Mouse (Mus musculus) midbrain, embryonic 10.5 days (tissue): Measurements from ENCODE around the gene Pdf. TPM values are rescaled to one million over a fixed set of nuclear protein-coding genes. Genes with fewer than 3 reads are reported as not detected.
"Not testable (repeated sequence)": the region's sequence is repeated elsewhere in the genome, so short reads cannot be mapped to it uniquely, and the experiment has no call there.

ENCODE experiments used
- DNase-seq: peaks from one replicate; pipeline ENCODE4 v3.0.0-alpha.2; 2017; ENCODE audit warnings: low spot score
- H3K27ac ChIP-seq: fragments of 300-500 bp; sonication (generic); replicated peaks from 2 replicates; pipeline ENCODE4 v1.5.1; 2016; ENCODE audit warnings: mild to moderate bottlenecking
- H3K27me3 ChIP-seq: fragments of 300-500 bp; sonication (generic); 2 replicates; pipeline ENCODE4 v1.6.1; 2016; ENCODE audit warnings: low read depth, mild to moderate bottlenecking; ENCODE audit not compliant: poor library complexity, severe bottlenecking
- H3K36me3 ChIP-seq: fragments of 300-500 bp; sonication (generic); 2 replicates; pipeline ENCODE4 v1.6.1; 2016; ENCODE audit warnings: mild to moderate bottlenecking, moderate library complexity
- H3K4me1 ChIP-seq: fragments of 300-500 bp; sonication (generic); 2 replicates; pipeline ENCODE4 v1.6.1; 2016
- H3K4me3 ChIP-seq: fragments of 300-500 bp; sonication (generic); 2 replicates; pipeline ENCODE4 v1.5.1; 2016; ENCODE audit warnings: mild to moderate bottlenecking, moderate library complexity
- H3K9me3 ChIP-seq: fragments of 300-500 bp; sonication (generic); replicated peaks from 2 replicates; pipeline ENCODE4 v1.6.1; 2016; ENCODE audit warnings: mild to moderate bottlenecking
- WGBS: fragments of 180-500 bp; shearing (Covaris S2); methylation state at CpG from one replicate; pipeline ENCODE4 v1.1.7; 2016; 5-methylcytosine and 5-hydroxymethylcytosine counted together
- polyA plus RNA-seq: library from polyadenylated mRNA; unstranded; fragments of >200 nt; fragmentation: Nextera tagmentation; extraction: Ambion mirVana; gene quantifications from 2 replicates; pipeline ENCODE4 v1.2.1, GENCODE M21; 2016

The Pdf gene
- polyA plus RNA-seq, 1 experiment from 2014 or later: 48.1 TPM

DNA sequence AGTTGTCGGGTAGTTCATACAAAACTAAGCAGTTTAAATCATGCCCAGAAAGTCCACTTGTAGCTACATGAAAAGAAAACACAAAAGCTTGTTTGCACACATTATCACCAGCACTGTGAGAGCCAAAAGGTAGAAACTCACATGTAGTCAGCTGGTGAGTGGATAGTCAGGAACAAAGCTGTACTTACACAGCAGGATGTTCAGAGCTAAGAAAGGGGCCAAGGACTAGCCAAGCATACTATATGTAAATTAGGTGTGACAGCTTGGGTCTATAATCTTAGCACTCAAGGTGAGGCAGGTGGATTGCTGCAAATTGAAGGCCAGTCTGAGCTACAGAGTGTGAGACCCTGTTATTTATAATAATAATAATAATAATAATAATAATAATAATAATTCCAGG lies 14.2 kb upstream of the Pdf start:
- Histone ChIP-seq H3K4me3 (no peak overlapping the region), H3K36me3 (peaks cover 30% of the 10 kb centered on the region), H3K9me3 (no peaks in the 10 kb centered on the region), H3K4me1 (peaks cover 5% of the 10 kb centered on the region), H3K27me3 (no peaks in the 10 kb centered on the region), H3K27ac (no peak overlapping the region)
- WGBS: 90% methylated on average over 1 of the region's 1 CpGs
- DNase-seq: no peak

DNA sequence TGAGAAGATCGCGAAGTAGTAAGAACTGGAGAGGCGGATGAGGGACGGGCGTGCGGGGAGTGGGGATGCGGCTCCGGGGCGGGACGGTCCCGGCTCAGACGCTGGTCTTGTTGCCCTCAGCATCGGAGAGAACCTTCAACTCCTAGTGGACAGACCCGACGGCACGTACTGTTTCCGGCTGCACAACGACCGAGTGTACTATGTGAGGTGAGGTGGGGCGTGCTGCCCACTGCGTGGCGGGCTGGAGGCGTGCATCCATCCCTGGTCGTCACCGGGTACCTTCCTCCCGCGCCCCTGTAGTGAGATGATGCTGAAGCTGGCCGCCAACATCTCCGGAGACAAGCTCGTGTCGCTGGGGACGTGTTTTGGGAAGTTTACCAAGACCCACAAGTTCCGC lies 8.6 kb upstream of the Pdf start:
- DNase-seq: no peak
- H3K9me3 ChIP-seq: no peaks in the 10 kb centered on the region
- peaks cover 22% of the 10 kb centered on the region for H3K4me1 ChIP-seq
- H3K4me3 ChIP-seq: peak overlapping the region; percentile 86
- H3K27ac ChIP-seq: peak overlapping the region; percentile 76
- H3K27me3 ChIP-seq: no peaks in the 10 kb centered on the region
- WGBS: 1% methylated on average over 33 of the region's 33 CpGs
- H3K36me3 ChIP-seq: peaks cover 63% of the 10 kb centered on the region

DNA sequence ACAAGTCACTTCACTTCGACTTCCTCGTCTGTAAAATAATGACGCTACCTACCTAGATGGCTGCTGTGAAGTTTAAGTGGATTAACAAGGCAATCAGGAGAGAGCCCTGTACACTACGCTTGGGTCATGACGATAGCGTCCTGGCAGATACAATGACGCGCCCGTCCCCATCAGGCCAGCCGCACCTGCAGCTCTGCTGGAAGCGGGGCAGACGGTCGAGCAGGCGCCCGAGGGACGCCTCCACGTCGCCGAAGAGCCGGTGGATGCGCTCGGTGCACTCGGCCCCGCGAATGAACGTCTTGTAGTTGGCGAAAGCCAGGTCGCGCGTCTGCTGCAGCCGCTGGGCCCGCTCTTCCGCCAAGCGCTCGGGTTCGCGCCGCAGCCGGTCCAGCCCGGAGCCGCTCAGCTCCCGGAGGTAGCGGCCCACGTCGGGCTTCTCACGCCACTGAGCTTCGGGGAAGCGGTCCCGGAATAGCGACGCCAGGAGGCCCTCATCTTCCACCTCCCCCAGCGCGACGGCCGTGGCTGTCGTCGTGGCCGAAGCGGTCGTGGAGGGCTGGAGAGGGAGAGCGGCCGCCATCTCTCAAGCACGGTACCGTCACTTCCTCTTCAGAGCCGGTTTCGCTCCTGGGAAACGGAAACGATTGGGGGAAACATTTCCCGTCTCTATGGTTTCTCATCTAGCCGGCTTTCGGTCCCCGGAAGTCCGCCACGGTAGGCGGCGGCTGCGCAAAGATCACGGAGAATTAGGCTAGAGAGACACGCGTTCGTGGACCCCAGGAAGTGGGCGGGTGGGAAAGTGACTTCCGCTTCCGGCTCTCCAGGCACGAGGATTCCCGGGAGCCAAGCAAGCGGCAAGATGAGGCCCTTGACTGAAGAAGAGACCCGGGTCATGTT lies 7.9 kb upstream of the Pdf start, which contains the start of the genes Cog8 and Nip7:
Gene Cog8 (minus strand): TSS at position 614 of the 897 bp plus-strand sequence.
Gene Nip7 (plus strand): TSS at position 802 of the 897 bp plus-strand sequence.
- WGBS: under 1% methylated on average over 88 of the region's 88 CpGs
- Histone ChIP-seq H3K27me3 (no peaks in the 10 kb centered on the region), H3K4me1 (peaks cover 22% of the 10 kb centered on the region), H3K36me3 (peaks cover 70% of the 10 kb centered on the region), H3K4me3 (peak within 1 kb of the TSS; percentile 86), H3K9me3 (no peaks in the 10 kb centered on the region), H3K27ac (peak within 1 kb of the TSS; percentile 88)
- peak; percentile 96 for DNase-seq

DNA sequence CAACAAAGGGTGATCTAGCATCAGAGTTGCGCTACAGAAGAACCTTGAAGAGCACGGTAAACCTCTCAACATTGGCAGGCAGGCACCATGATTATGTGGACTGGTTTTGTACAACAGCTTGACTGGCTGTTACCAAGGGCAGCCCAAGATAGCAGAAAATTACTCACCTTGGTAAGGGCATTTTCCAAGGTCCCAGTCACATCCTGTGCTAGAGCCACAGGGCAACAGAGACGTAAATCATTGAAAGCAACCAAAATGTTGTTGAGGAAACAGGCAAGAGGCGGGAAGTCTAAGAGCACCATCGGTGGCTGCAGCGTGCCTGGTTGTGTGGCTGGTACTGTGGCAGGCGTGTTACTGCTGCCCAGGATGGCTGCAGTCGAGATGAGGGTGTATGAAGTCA lies 3.6 kb upstream of the Pdf start:
- Histone ChIP-seq H3K27me3 (no peaks in the 10 kb centered on the region), H3K27ac (no peak overlapping the region), H3K36me3 (peaks cover 71% of the 10 kb centered on the region), H3K4me3 (no peak overlapping the region), H3K9me3 (no peaks in the 10 kb centered on the region), H3K4me1 (peaks cover 35% of the 10 kb centered on the region)
- no peak for DNase-seq
- 95% methylated on average over 8 of the region's 8 CpGs for WGBS

DNA sequence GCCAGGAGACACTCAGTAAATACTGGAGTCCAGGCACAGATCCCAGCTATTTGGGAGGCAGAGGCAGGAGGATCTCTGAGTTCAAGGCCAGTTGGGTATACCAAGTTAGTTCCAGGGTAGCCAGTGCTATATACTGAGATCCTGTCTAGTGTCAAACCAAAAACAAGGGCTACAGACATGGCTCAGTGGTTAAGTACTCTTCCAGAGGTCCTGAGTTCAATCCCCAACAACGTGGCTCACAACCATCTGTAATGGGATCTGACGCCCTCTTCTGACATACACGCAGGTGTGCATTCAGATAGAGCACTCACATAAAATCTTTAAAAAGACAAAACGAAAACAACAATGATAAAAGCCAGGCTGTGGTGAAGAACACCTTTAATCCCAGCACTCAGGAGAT lies 1.1 kb upstream of the Pdf start:
- H3K9me3 ChIP-seq: no peaks in the 10 kb centered on the region
- DNase-seq: no peak
- H3K4me1 ChIP-seq: peaks cover 26% of the 10 kb centered on the region
- peak overlapping the region; percentile 75; the same call in 1 of the 2 replicates for H3K4me3 ChIP-seq
- H3K27ac ChIP-seq: no peak overlapping the region
- no peaks in the 10 kb centered on the region for H3K27me3 ChIP-seq
- peaks cover 88% of the 10 kb centered on the region for H3K36me3 ChIP-seq
- 92% methylated on average over 4 of the region's 4 CpGs for WGBS

DNA sequence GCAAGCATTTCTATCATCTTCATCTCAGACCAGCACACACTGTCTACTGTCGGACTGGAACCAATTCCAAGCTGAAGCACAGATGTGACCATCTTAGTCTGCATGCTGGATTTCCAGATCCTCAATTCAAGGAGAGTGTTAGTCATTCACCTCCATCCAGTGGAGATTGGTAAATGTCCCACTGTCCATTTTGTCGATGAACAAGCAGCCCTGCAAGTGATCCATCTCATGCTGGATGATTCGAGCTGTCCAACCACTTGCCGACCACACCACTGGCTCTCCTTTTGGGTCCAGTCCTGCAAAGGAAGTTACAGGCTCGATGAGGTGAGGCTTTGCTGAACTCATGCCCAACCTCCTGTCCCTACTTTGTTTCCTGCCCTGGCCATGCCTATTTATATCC lies 1.4 kb downstream of the Pdf start:
- no peak for DNase-seq
- Histone ChIP-seq H3K27ac (no peak overlapping the region), H3K9me3 (no peaks in the 10 kb centered on the region), H3K4me3 (peak overlapping the region; percentile 75), H3K27me3 (no peaks in the 10 kb centered on the region), H3K4me1 (peaks cover 26% of the 10 kb centered on the region), H3K36me3 (peaks cover 88% of the 10 kb centered on the region)
- 92% methylated on average over 5 of the region's 5 CpGs for WGBS

DNA sequence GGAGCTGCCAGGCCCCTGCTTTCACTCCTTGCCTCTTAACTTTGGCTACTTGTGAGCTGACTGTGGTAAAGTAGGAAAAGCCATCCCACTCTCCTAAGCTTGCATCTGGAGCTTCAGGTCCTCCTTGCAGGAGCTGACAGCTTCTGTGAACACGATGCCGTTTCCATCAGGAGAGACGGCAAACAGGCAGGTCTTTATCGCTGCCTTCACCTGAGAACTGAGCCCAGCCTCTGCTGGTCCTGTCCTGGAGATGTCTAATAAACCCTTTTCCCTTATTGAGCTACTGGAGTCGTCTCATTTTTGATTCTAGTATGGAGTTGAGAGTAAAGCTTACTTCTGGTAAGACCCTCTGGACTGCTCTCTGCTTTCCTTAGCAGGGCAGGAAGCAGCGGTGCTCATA lies 2.9 kb downstream of the Pdf start:
- no peaks in the 10 kb centered on the region for H3K27me3 ChIP-seq
- DNase-seq: no peak
- H3K36me3 ChIP-seq: peaks cover 88% of the 10 kb centered on the region
- no peak overlapping the region for H3K4me3 ChIP-seq
- 92% methylated on average over 6 of the region's 6 CpGs for WGBS
- peaks cover 26% of the 10 kb centered on the region for H3K4me1 ChIP-seq
- no peaks in the 10 kb centered on the region for H3K9me3 ChIP-seq
- H3K27ac ChIP-seq: no peak overlapping the region

DNA sequence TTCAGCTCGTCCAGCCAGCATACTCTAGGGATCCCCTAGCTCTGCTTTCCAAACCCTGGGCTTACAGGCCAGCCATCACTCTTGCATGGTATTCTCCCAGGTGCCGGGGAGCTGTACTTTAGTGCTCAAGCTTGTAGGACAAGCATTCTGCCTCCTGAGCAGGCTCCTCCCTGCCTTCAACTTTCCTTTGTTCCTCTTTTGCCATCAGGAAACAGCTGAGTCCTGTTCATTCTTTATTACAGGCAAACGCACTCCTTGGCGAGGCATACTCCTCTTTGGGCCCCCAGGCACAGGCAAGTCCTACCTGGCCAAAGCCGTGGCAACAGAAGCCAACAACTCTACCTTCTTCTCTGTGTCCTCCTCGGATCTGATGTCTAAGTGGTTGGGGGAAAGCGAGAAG lies 7.8 kb downstream of the Pdf start:
- no peaks in the 10 kb centered on the region for H3K9me3 ChIP-seq
- peaks cover 85% of the 10 kb centered on the region for H3K36me3 ChIP-seq
- H3K4me3 ChIP-seq: no peak overlapping the region
- whole genome bisulfite sequencing: 89% methylated on average over 7 of the region's 7 CpGs
- no peaks in the 10 kb centered on the region for H3K27me3 ChIP-seq
- no peaks in the 10 kb centered on the region for H3K4me1 ChIP-seq
- no peak overlapping the region for H3K27ac ChIP-seq
- DNase-seq: no peak

DNA sequence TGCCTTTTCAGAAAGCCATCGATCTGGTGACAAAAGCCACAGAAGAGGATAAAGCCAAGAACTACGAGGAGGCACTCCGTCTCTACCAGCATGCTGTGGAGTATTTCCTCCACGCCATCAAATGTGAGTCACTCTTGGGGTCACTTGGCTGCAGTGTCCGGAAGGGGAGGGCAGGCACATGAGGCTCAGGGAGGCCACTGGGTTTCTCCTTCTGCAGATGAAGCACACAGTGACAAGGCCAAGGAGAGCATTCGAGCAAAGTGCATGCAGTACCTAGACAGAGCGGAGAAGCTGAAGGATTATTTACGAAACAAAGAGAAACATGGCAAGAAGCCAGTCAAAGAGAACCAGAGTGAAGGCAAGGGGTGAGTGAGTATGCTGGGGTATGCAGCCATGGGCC lies 11.8 kb downstream of the Pdf start:
- no peak overlapping the region for H3K4me3 ChIP-seq
- H3K9me3 ChIP-seq: no peaks in the 10 kb centered on the region
- H3K4me1 ChIP-seq: peaks cover 25% of the 10 kb centered on the region
- no peak for DNase-seq
- no peaks in the 10 kb centered on the region for H3K27me3 ChIP-seq
- H3K36me3 ChIP-seq: peaks cover 45% of the 10 kb centered on the region
- 95% methylated on average over 8 of the region's 8 CpGs for WGBS
- H3K27ac ChIP-seq: no peak overlapping the region

DNA sequence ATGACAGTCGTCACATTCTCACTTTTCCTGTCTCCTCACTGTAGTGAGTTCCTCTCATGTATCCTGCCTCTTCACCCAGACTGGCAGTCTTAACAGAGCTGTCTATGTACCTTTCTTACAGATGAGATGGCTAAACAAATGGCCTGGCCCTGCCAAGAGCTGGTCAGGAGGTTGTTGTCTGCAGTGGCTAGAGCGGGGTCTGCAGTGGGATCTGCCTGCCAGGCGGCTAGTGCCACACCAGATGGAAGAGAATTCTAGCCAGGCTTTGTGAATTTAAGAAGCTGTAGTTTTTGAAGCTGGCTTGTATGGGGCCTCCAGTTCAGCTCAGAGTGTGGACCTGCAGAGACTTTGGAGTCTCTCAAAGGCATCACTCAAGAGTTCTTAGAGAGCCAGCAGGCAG lies 12.8 kb downstream of the Pdf start:
- Histone ChIP-seq H3K36me3 (peaks cover 35% of the 10 kb centered on the region), H3K27me3 (no peaks in the 10 kb centered on the region), H3K27ac (no peak overlapping the region), H3K4me3 (no peak overlapping the region), H3K4me1 (peaks cover 33% of the 10 kb centered on the region), H3K9me3 (no peaks in the 10 kb centered on the region)
- 89% methylated on average over 3 of the region's 3 CpGs for WGBS
- DNase-seq: no peak

DNA sequence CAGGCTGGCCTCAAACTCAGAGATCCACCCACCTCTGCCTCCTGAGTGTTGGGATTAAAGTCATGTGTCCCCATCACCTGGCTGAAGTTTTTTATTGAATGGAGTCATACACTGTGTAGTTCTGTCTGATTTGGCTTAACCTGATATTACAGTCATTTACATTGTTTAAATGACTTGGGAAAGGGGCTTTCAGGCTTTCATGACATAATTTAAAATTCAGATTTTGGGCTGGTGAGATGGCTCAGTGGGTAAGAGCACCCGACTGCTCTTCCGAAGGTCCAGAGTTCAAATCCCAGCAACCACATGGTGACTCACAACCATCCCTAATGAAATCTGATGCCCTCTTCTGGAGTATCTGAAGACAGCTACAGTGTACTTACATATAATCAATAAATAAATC lies 14.8 kb downstream of the Pdf start:
- DNase-seq, H3K27me3 ChIP-seq, H3K9me3 ChIP-seq, H3K27ac ChIP-seq, H3K4me3 ChIP-seq: not testable (repeated sequence)
- peaks cover 33% of the 10 kb centered on the region for H3K4me1 ChIP-seq
- 90% methylated on average over 2 of the region's 2 CpGs for WGBS
- H3K36me3 ChIP-seq: peaks cover 15% of the 10 kb centered on the region

DNA sequence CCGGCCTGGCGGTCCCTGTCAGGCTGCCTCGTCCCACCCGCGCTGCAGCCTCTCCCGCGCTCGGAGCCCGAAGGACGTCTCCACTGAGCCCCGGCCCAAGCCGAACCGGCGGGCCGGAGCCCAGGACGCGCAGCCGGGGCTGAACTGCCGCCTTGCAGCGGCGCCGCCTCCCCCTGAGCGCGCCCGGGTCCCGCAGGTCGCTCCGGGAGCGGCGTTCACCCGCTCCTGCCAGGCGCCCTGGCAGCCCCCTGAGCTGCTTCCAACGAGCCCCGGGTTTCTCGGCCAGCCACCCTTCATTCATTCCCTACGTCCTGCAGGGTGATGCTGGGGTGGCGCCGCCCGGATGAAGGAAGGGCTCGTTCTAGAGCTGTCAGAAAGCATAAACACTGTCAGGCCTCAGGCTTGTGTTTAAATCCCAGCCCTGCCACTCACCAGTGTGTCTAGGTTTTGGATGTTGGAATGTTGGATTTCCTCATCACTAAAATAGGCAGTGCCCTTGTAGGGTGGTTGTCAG lies 16.8 kb downstream of the Pdf start:
- WGBS: under 1% methylated on average over 40 of the region's 40 CpGs
- peak overlapping the region; percentile 98 for H3K4me3 ChIP-seq
- H3K9me3 ChIP-seq: no peaks in the 10 kb centered on the region
- peaks cover 33% of the 10 kb centered on the region for H3K4me1 ChIP-seq
- H3K36me3 ChIP-seq: peaks cover 5% of the 10 kb centered on the region
- H3K27ac ChIP-seq: peak overlapping the region; percentile 91
- DNase-seq: no peak
- H3K27me3 ChIP-seq: no peaks in the 10 kb centered on the region
